Mouse (Mus musculus): Measurements from ENCODE around the gene Armc9.

GRCm38 (mm10) chr1:86114141-86114540, 40.4 kb upstream of the Armc9 start:
- TF ChIP-seq EP300 (IDR thresholded peaks at IDR 0.05; ENCODE audit: low read depth) = no peak
- no peak for TF ChIP-seq CTCF (IDR thresholded peaks at IDR 0.05; ENCODE audit: low read depth)
